Mouse (Mus musculus): ENCODE data around the gene Tiparp.

Tiparp gene

GRCm38 (mm10) chr3:65527691-65528601 is at the start of gene Tiparp:
Gene Tiparp (plus strand): TSS chr3:65528410.
- DNase-seq (ENCODE audit: low spot score): peak; percentile 91

- no peak for DNase-seq (ENCODE audit: low spot score)
Observed at GRCm38 (mm10) chr3:65480676-65481075, 47.5 kb upstream of the Tiparp start.

GRCm38 (mm10) chr3:65482266-65482665 is 45.9 kb upstream of the Tiparp start:
- no peak for DNase-seq (ENCODE audit: low spot score)

- no peak for DNase-seq (ENCODE audit: low spot score)
Observed at GRCm38 (mm10) chr3:65482698-65483407, 45.4 kb upstream of the Tiparp start.

GRCm38 (mm10) chr3:65484161-65484733 is 44.0 kb upstream of the Tiparp start:
- no peak for DNase-seq (ENCODE audit: low spot score)

- no peak for DNase-seq (ENCODE audit: low spot score)
Observed at GRCm38 (mm10) chr3:65487419-65488088, 40.7 kb upstream of the Tiparp start.

- no peak for DNase-seq (ENCODE audit: low spot score)
Observed at GRCm38 (mm10) chr3:65488556-65489244, 39.5 kb upstream of the Tiparp start.

GRCm38 (mm10) chr3:65489601-65490000 is 38.6 kb upstream of the Tiparp start:
- no peak for DNase-seq (ENCODE audit: low spot score)

GRCm38 (mm10) chr3:65494291-65494763 is 33.9 kb upstream of the Tiparp start:
- DNase-seq (ENCODE audit: low spot score): peak; percentile 64

- no peak for DNase-seq (ENCODE audit: low spot score)
Observed at GRCm38 (mm10) chr3:65507766-65508165, 20.4 kb upstream of the Tiparp start.

- no peak for DNase-seq (ENCODE audit: low spot score)
Observed at GRCm38 (mm10) chr3:65510588-65510987, 17.6 kb upstream of the Tiparp start.

- DNase-seq (ENCODE audit: low spot score): no peak
Observed at GRCm38 (mm10) chr3:65515751-65516150, 12.5 kb upstream of the Tiparp start.

- no peak for DNase-seq (ENCODE audit: low spot score)
Observed at GRCm38 (mm10) chr3:65516526-65516925, 11.7 kb upstream of the Tiparp start.

GRCm38 (mm10) chr3:65517141-65517540 is 11.1 kb upstream of the Tiparp start:
- no peak for DNase-seq (ENCODE audit: low spot score)

- no peak for DNase-seq (ENCODE audit: low spot score)
Observed at GRCm38 (mm10) chr3:65517747-65518527, 10.3 kb upstream of the Tiparp start.

- DNase-seq (ENCODE audit: low spot score): no peak
Observed at GRCm38 (mm10) chr3:65521391-65521790, 6.8 kb upstream of the Tiparp start.

- DNase-seq (ENCODE audit: low spot score): no peak
Observed at GRCm38 (mm10) chr3:65523397-65523796, 4.8 kb upstream of the Tiparp start.

- no peak for DNase-seq (ENCODE audit: low spot score)
Observed at GRCm38 (mm10) chr3:65525731-65526130, 2.5 kb upstream of the Tiparp start.

- DNase-seq (ENCODE audit: low spot score): no peak
Observed at GRCm38 (mm10) chr3:65527196-65527595, 1.0 kb upstream of the Tiparp start.

GRCm38 (mm10) chr3:65528614-65529470 is 632 bp downstream of the Tiparp start:
- peak; percentile 73 for DNase-seq (ENCODE audit: low spot score)
